Mouse (Mus musculus) kidney, adult 2 months (tissue): Measurements from ENCODE around the gene Tubb4a.

Experiments used
- CTCF ChIP-seq: fragments of 200-500 bp; conservative IDR thresholded peaks from 2 replicates; pipeline ENCODE4 v1.5.1; 2011; ENCODE audit warnings: low read depth, mild to moderate bottlenecking, control low read depth, low read length, moderate library complexity, mixed read lengths; ENCODE audit not compliant: insufficient read depth, insufficient read length
- POLR2A ChIP-seq: fragments of 200-500 bp; IDR thresholded peaks from one replicate; pipeline ENCODE4 v1.6.1; 2011; ENCODE audit warnings: low read depth, low read length, control low read depth

GRCm38 (mm10) chr17:57087049-57087832, at the start of gene Tubb4a:
- TF ChIP-seq CTCF (no peak), POLR2A (no peak)
